Mouse (Mus musculus) heart, embryonic 16.5 days (tissue): Measurements from ENCODE around the gene Rxfp2. TPM values are rescaled to one million over a fixed set of nuclear protein-coding genes. Genes with fewer than 3 reads are reported as not detected.

Experiments
- ATAC-seq: fragments of 200-750 bp; cut with Nextera tagmentation; replicated peaks from 2 replicates; pipeline ENCODE4 v1.8.0; 2017; ENCODE audit warnings: moderate number of reproducible peaks; ENCODE audit not compliant: insufficient read depth, low FRiP score; ENCODE audit errors: extremely low read depth
- H3K27ac ChIP-seq: fragments of 300-500 bp; sonication (generic); 2 replicates; pipeline ENCODE4 v1.5.1; 2014; ENCODE audit warnings: mild to moderate bottlenecking, low read length, control low read depth, moderate library complexity
- H3K27me3 ChIP-seq: fragments of 300-500 bp; sonication (generic); 2 replicates; pipeline ENCODE4 v1.6.1; 2014; ENCODE audit warnings: low read length, mixed read lengths; ENCODE audit not compliant: control insufficient read depth, insufficient read depth
- H3K36me3 ChIP-seq: fragments of 300-500 bp; sonication (generic); 2 replicates; pipeline ENCODE4 v1.6.1; 2014; ENCODE audit not compliant: control insufficient read depth, insufficient read depth
- H3K4me1 ChIP-seq: fragments of 300-500 bp; sonication (generic); 2 replicates; pipeline ENCODE4 v1.6.1; 2014; ENCODE audit warnings: low read length, mixed read lengths; ENCODE audit not compliant: control insufficient read depth, insufficient read depth
- H3K4me2 ChIP-seq: fragments of 300-500 bp; sonication (generic); 2 replicates; pipeline ENCODE4 v1.6.1; 2014; ENCODE audit warnings: low read depth, mild to moderate bottlenecking, control low read depth, low read length
- H3K4me3 ChIP-seq: fragments of 300-500 bp; sonication (generic); 2 replicates; pipeline ENCODE4 v1.5.1; 2014; ENCODE audit warnings: mild to moderate bottlenecking, control low read depth, low read length
- H3K9ac ChIP-seq: fragments of 300-500 bp; sonication (generic); 2 replicates; pipeline ENCODE4 v1.6.1; 2014; ENCODE audit warnings: low read length, control low read depth
- H3K9me3 ChIP-seq: fragments of 300-500 bp; sonication (generic); replicated peaks from 2 replicates; pipeline ENCODE4 v1.6.1; 2016; ENCODE audit warnings: low read length; ENCODE audit not compliant: control insufficient read depth
- WGBS: fragments of 180-500 bp; shearing (Covaris S2); extraction: QIAGEN DNeasy Blood & Tissue Kit; methylation state at CpG from one replicate; pipeline ENCODE4 v1.1.7; 2014; 5-methylcytosine and 5-hydroxymethylcytosine counted together
- polyA plus RNA-seq: library from polyadenylated mRNA; unstranded; fragments of >200 nt; fragmentation: Nextera tagmentation; extraction: Ambion mirVana; gene quantifications from 2 replicates; pipeline ENCODE4 v1.2.1, GENCODE M21; 2015

Rxfp2 gene
- polyA plus RNA-seq, 1 experiment from 2014 or later: 0.21 TPM

- WGBS: 52% methylated on average over 5 of the region's 5 CpGs
Measured at GRCm38 (mm10) chr5:150051828-150052227, 33.4 kb downstream of the Rxfp2 start.

GRCm38 (mm10) chr5:150053294-150053693 lies 34.8 kb downstream of the Rxfp2 start:
- Histone ChIP-seq H3K27me3 (no peaks in the 10 kb centered on the region), H3K4me3 (no peak overlapping the region), H3K36me3 (no peaks in the 10 kb centered on the region), H3K4me1 (no peaks in the 10 kb centered on the region), H3K9ac (no peak overlapping the region), H3K27ac (no peak overlapping the region), H3K9me3 (no peaks in the 10 kb centered on the region; the same call in 1 of the 2 replicates), H3K4me2 (no peak overlapping the region)
- no peak for ATAC-seq
- 69% methylated on average over 4 of the region's 4 CpGs for WGBS

More at GRCm38 (mm10) chr5:150051828-150052227, 33.4 kb downstream of the Rxfp2 start:
- H3K27ac ChIP-seq: no peak overlapping the region
- H3K9me3 ChIP-seq: no peaks in the 10 kb centered on the region
- no peak overlapping the region for H3K4me3 ChIP-seq
- H3K4me1 ChIP-seq: no peaks in the 10 kb centered on the region
- H3K9ac ChIP-seq: no peak overlapping the region
- no peaks in the 10 kb centered on the region for H3K36me3 ChIP-seq
- H3K4me2 ChIP-seq: no peak overlapping the region
- H3K27me3 ChIP-seq: no peaks in the 10 kb centered on the region
- ATAC-seq: no peak

DNA sequence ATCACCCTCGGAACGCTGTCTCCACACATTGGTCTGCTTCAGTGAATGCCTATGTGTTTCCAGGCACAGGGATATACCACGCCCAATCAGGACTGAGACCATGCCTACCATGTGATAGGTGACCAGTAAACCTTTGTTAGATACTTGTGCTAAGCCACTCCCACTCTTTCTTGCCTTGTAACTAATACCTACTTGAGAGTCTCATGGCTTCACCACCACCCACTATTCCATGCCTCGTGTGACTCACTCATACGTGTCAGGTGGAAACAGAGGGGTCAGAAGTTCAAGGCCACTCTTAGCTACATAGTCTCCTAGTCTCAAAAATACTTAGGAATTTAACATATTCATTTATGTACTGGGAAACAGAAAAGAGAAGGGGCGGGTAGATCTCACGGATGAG lies 35.5 kb downstream of the Rxfp2 start:
- no peaks in the 10 kb centered on the region; the same call in 1 of the 2 replicates for H3K9me3 ChIP-seq
- H3K4me1 ChIP-seq: no peaks in the 10 kb centered on the region
- H3K27me3 ChIP-seq: no peaks in the 10 kb centered on the region
- no peak for ATAC-seq
- H3K27ac ChIP-seq: no peak overlapping the region
- WGBS: 83% methylated on average over 7 of the region's 7 CpGs
- H3K36me3 ChIP-seq: no peaks in the 10 kb centered on the region
- no peak overlapping the region for H3K4me2 ChIP-seq
- no peak overlapping the region for H3K9ac ChIP-seq
- H3K4me3 ChIP-seq: no peak overlapping the region

GRCm38 (mm10) chr5:150055322-150055721 lies 36.8 kb downstream of the Rxfp2 start:
- H3K27ac ChIP-seq: no peak overlapping the region
- H3K4me2 ChIP-seq: no peak overlapping the region
- H3K9me3 ChIP-seq: no peaks in the 10 kb centered on the region; the same call in 1 of the 2 replicates
- WGBS: 65% methylated on average over 1 of the region's 1 CpGs
- no peak overlapping the region for H3K9ac ChIP-seq
- H3K36me3 ChIP-seq: no peaks in the 10 kb centered on the region
- H3K27me3 ChIP-seq: no peaks in the 10 kb centered on the region
- no peak overlapping the region for H3K4me3 ChIP-seq
- ATAC-seq: no peak
- no peaks in the 10 kb centered on the region for H3K4me1 ChIP-seq

GRCm38 (mm10) chr5:150056056-150056455 lies 37.6 kb downstream of the Rxfp2 start:
- no peak for ATAC-seq
- Histone ChIP-seq H3K36me3 (no peaks in the 10 kb centered on the region), H3K4me2 (no peak overlapping the region), H3K4me1 (no peaks in the 10 kb centered on the region), H3K9ac (no peak overlapping the region), H3K9me3 (no peaks in the 10 kb centered on the region; the same call in 1 of the 2 replicates), H3K27ac (no peak overlapping the region), H3K27me3 (no peaks in the 10 kb centered on the region), H3K4me3 (no peak overlapping the region)
- 80% methylated on average over 5 of the region's 5 CpGs for WGBS

GRCm38 (mm10) chr5:150058845-150059244 lies 40.4 kb downstream of the Rxfp2 start:
- WGBS: 69% methylated on average over 5 of the region's 5 CpGs

GRCm38 (mm10) chr5:150059466-150059865 lies 41.0 kb downstream of the Rxfp2 start:
- no peak for ATAC-seq
- Histone ChIP-seq H3K9ac (no peak overlapping the region), H3K4me1 (no peaks in the 10 kb centered on the region), H3K36me3 (no peaks in the 10 kb centered on the region), H3K4me3 (no peak overlapping the region), H3K27ac (no peak overlapping the region), H3K4me2 (no peak overlapping the region), H3K9me3 (peaks cover 3% of the 10 kb centered on the region; the same call in 1 of the 2 replicates), H3K27me3 (no peaks in the 10 kb centered on the region)
- WGBS: 79% methylated on average over 9 of the region's 9 CpGs

More at GRCm38 (mm10) chr5:150058845-150059244, 40.4 kb downstream of the Rxfp2 start:
- H3K27me3 ChIP-seq: no peaks in the 10 kb centered on the region
- no peak for ATAC-seq
- H3K36me3 ChIP-seq: no peaks in the 10 kb centered on the region
- no peak overlapping the region for H3K4me3 ChIP-seq
- H3K9ac ChIP-seq: no peak overlapping the region
- H3K4me2 ChIP-seq: no peak overlapping the region
- peaks cover 3% of the 10 kb centered on the region; the same call in 1 of the 2 replicates for H3K9me3 ChIP-seq
- H3K27ac ChIP-seq: no peak overlapping the region
- no peaks in the 10 kb centered on the region for H3K4me1 ChIP-seq

DNA sequence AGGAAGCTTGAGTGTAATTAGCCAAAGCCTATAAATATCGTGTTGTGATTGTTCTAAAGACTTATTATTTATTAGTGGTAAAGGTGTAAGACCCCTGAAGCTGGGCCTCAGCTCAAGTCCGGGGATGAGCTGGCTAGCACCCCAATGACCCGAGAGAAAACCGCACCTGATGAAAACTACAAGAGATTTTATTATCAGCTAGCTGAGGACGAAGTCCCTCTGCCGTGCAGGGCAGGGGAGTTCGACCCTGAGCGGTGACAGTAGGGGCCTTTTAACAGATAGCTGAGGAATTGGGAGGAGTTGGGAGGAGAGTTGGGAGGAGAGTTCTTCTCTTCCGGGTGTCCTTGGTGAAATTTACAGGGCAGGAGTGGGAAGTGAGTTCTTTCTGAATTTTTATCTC lies 42.6 kb downstream of the Rxfp2 start:
- H3K4me1 ChIP-seq: no peaks in the 10 kb centered on the region
- no peak overlapping the region for H3K4me3 ChIP-seq
- no peaks in the 10 kb centered on the region for H3K36me3 ChIP-seq
- H3K27ac ChIP-seq: no peak overlapping the region
- H3K9ac ChIP-seq: no peak overlapping the region
- H3K4me2 ChIP-seq: no peak overlapping the region
- no peak for ATAC-seq
- whole genome bisulfite sequencing: 70% methylated on average over 9 of the region's 9 CpGs
- no peaks in the 10 kb centered on the region for H3K27me3 ChIP-seq
- peaks cover 3% of the 10 kb centered on the region; the same call in 1 of the 2 replicates for H3K9me3 ChIP-seq

DNA sequence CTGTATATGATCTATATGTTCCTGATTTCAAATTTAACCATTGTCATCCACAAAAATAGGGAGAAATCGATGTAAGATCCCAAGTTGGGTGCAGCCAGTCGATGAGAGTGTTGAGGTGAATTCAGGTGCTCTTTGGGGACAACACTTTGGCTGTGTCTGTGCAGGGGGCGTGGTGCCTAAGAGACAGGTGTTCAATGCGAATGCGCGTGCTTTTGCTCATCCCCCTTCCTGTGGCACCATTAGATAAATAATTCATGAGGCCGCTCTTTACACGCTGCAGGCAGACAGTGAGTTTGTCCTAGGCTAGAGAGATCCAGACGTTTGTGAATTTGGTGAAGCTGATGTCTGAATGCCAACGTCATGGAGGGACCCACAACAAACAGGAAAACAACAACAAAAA lies 45.8 kb downstream of the Rxfp2 start:
- no peaks in the 10 kb centered on the region for H3K4me1 ChIP-seq
- no peak overlapping the region for H3K9ac ChIP-seq

More for the DNA sequence above, 45.8 kb downstream of the Rxfp2 start:
- no peaks in the 10 kb centered on the region for H3K36me3 ChIP-seq
- H3K9me3 ChIP-seq: 0 out of 2 replicates have a peak, but pooled peaks cover 3% of the 10 kb centered on the region
- H3K27me3 ChIP-seq: no peaks in the 10 kb centered on the region
- H3K4me3 ChIP-seq: no peak overlapping the region
- no peak for ATAC-seq
- H3K27ac ChIP-seq: no peak overlapping the region
- H3K4me2 ChIP-seq: no peak overlapping the region
- 64% methylated on average over 10 of the region's 10 CpGs for WGBS
